Mouse (Mus musculus): ENCODE measurements around the gene Angel1. TPM values are rescaled to one million over a fixed set of nuclear protein-coding genes. Genes with fewer than 3 reads are reported as not detected.

Gene Angel1
- polyA plus RNA-seq, 1 experiment from 2014 or later: 10.0 TPM

GRCm38 (mm10) chr12:86678591-86679545 is 47.4 kb downstream of the Angel1 start, which contains the start of gene Vash1:
Vash1 (plus strand) TSS chr12:86678700.
- ATAC-seq: peak; percentile 72
- Histone ChIP-seq H3K9me3 (ENCODE audit: control insufficient read depth, low read length) (no peaks in the 10 kb centered on the region), H3K4me1 (ENCODE audit: control insufficient read depth, insufficient read depth, low read depth, low read length) (peaks cover 19% of the 10 kb centered on the region), H3K9ac (ENCODE audit: low read depth, low read length) (peak within 1 kb of the TSS; percentile 100), H3K4me2 (ENCODE audit: low read length) (peak within 1 kb of the TSS; percentile 91), H3K4me3 (ENCODE audit: low read length) (peak within 1 kb of the TSS; percentile 97), H3K27ac (ENCODE audit: low read depth, low read length) (peak within 1 kb of the TSS; percentile 98), H3K36me3 (ENCODE audit: control insufficient read depth, insufficient read depth, low read length) (no peaks in the 10 kb centered on the region), H3K27me3 (replicated peaks; ENCODE audit: control insufficient read depth, insufficient read depth, low read length) (no peaks in the 10 kb centered on the region)
- WGBS: under 1% methylated on average over 90 of the region's 94 CpGs

- H3K9me3 ChIP-seq (ENCODE audit: control insufficient read depth, low read length): no peaks in the 10 kb centered on the region
- no peak overlapping the region for H3K27ac ChIP-seq (ENCODE audit: low read depth, low read length)
- no peak overlapping the region for H3K4me3 ChIP-seq (ENCODE audit: low read length)
- H3K4me2 ChIP-seq (ENCODE audit: low read length): no peak overlapping the region
- no peaks in the 10 kb centered on the region for H3K36me3 ChIP-seq (ENCODE audit: control insufficient read depth, insufficient read depth, low read length)
- WGBS: 82% methylated on average over 5 of the region's 5 CpGs
- H3K4me1 ChIP-seq (ENCODE audit: control insufficient read depth, insufficient read depth, low read depth, low read length): no peaks in the 10 kb centered on the region
- no peak for ATAC-seq
- H3K9ac ChIP-seq (ENCODE audit: low read depth, low read length): no peak overlapping the region
- no peaks in the 10 kb centered on the region for H3K27me3 ChIP-seq (replicated peaks; ENCODE audit: control insufficient read depth, insufficient read depth, low read length)
Measured at GRCm38 (mm10) chr12:86672507-86672906, 53.8 kb downstream of the Angel1 start.

DNA sequence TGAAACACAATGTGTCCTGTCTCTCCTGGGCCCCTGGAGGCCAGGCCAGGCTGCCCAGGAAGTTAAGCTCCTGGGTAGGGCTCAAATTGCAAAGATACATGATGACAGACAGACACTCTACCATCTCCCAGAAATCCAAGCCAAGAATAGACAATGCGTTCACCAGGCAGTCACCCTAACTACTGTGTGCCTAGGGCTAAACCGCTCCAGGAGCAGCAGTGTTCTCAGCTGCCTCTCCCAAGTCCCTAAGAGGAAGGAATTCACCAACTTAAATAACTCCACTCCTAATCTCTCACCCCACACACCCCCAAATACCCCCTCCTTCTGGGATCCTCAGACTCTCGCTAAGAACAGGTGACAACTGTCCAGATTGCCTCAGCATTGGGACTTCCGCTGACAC is 54.2 kb downstream of the Angel1 start:
- ATAC-seq: no peak
- H3K9ac ChIP-seq (ENCODE audit: low read depth, low read length): no peak overlapping the region
- H3K27me3 ChIP-seq (replicated peaks; ENCODE audit: control insufficient read depth, insufficient read depth, low read length): no peaks in the 10 kb centered on the region
- no peak overlapping the region for H3K4me2 ChIP-seq (ENCODE audit: low read length)
- H3K4me1 ChIP-seq (ENCODE audit: control insufficient read depth, insufficient read depth, low read depth, low read length): no peaks in the 10 kb centered on the region
- 78% methylated on average over 4 of the region's 4 CpGs for WGBS
- no peak overlapping the region for H3K27ac ChIP-seq (ENCODE audit: low read depth, low read length)
- H3K9me3 ChIP-seq (ENCODE audit: control insufficient read depth, low read length): no peaks in the 10 kb centered on the region
- no peaks in the 10 kb centered on the region for H3K36me3 ChIP-seq (ENCODE audit: control insufficient read depth, insufficient read depth, low read length)
- no peak overlapping the region for H3K4me3 ChIP-seq (ENCODE audit: low read length)

DNA sequence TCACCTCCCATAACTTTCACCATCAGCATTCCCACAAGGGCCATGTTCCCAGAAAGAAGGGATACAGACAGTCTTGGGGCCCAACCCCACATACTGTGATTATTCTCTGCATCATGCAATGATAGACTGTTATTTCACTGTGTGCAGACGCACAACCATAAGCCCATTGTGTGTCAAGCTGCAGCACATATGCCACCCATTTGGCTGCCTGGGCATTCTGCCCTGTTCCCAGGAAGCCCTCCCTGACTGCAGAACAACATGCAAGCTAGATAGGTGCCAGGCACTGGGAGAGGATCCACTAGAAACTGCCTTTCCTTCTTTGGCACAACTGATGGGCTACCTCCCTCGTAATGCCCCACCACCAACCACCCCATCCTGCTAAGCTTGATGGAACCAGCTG is 57.9 kb downstream of the Angel1 start:
- Histone ChIP-seq H3K36me3 (ENCODE audit: control insufficient read depth, insufficient read depth, low read length) (no peaks in the 10 kb centered on the region), H3K4me2 (ENCODE audit: low read length) (no peak overlapping the region), H3K9me3 (ENCODE audit: control insufficient read depth, low read length) (0 out of 2 replicates have a peak, but pooled peaks cover 2% of the 10 kb centered on the region), H3K9ac (ENCODE audit: low read depth, low read length) (no peak overlapping the region), H3K27ac (ENCODE audit: low read depth, low read length) (no peak overlapping the region), H3K4me1 (ENCODE audit: control insufficient read depth, insufficient read depth, low read depth, low read length) (no peaks in the 10 kb centered on the region), H3K4me3 (ENCODE audit: low read length) (no peak overlapping the region), H3K27me3 (replicated peaks; ENCODE audit: control insufficient read depth, insufficient read depth, low read length) (no peaks in the 10 kb centered on the region)
- WGBS: 93% methylated on average over 2 of the region's 2 CpGs
- no peak for ATAC-seq

DNA sequence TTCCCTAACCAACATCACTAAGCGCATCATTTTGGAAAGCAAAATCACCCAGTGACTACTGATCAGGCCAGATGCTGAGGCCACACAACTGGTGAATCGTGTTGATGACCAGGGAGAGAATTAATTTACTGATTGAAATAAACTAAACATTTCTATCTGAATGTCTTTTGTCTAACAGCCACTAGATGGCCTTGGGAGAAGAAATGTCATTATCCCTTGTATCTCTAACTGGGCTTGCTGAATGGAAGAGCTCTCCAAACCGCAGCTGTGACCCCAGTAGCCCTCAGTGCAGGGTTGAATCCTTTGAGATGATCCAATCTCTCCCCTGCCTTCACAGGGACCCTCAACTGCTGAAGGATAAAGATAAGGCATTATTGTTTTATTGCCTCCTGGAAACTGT is 60.6 kb downstream of the Angel1 start:
- no peak overlapping the region for H3K9ac ChIP-seq (ENCODE audit: low read depth, low read length)
- WGBS: 61% methylated on average over 3 of the region's 3 CpGs
- no peaks in the 10 kb centered on the region for H3K36me3 ChIP-seq (ENCODE audit: control insufficient read depth, insufficient read depth, low read length)
- H3K9me3 ChIP-seq (ENCODE audit: control insufficient read depth, low read length): 0 out of 2 replicates have a peak, but pooled peaks cover 2% of the 10 kb centered on the region
- H3K27me3 ChIP-seq (replicated peaks; ENCODE audit: control insufficient read depth, insufficient read depth, low read length): no peaks in the 10 kb centered on the region
- no peak overlapping the region for H3K27ac ChIP-seq (ENCODE audit: low read depth, low read length)
- no peak overlapping the region for H3K4me3 ChIP-seq (ENCODE audit: low read length)
- H3K4me2 ChIP-seq (ENCODE audit: low read length): no peak overlapping the region
- no peak for ATAC-seq
- H3K4me1 ChIP-seq (ENCODE audit: control insufficient read depth, insufficient read depth, low read depth, low read length): no peaks in the 10 kb centered on the region

GRCm38 (mm10) chr12:86660466-86660865 is 65.8 kb downstream of the Angel1 start:
- H3K4me2 ChIP-seq (ENCODE audit: low read length): no peak overlapping the region
- WGBS: 75% methylated on average over 2 of the region's 2 CpGs
- ATAC-seq: no peak
- H3K27me3 ChIP-seq (replicated peaks; ENCODE audit: control insufficient read depth, insufficient read depth, low read length): no peaks in the 10 kb centered on the region
- H3K36me3 ChIP-seq (ENCODE audit: control insufficient read depth, insufficient read depth, low read length): no peaks in the 10 kb centered on the region
- no peak overlapping the region for H3K27ac ChIP-seq (ENCODE audit: low read depth, low read length)
- H3K9ac ChIP-seq (ENCODE audit: low read depth, low read length): no peak overlapping the region
- peaks cover 7% of the 10 kb centered on the region; the same call in 1 of the 2 replicates for H3K4me1 ChIP-seq (ENCODE audit: control insufficient read depth, insufficient read depth, low read depth, low read length)
- 0 out of 2 replicates have a peak, but pooled peaks cover 2% of the 10 kb centered on the region for H3K9me3 ChIP-seq (ENCODE audit: control insufficient read depth, low read length)
- H3K4me3 ChIP-seq (ENCODE audit: low read length): no peak overlapping the region

DNA sequence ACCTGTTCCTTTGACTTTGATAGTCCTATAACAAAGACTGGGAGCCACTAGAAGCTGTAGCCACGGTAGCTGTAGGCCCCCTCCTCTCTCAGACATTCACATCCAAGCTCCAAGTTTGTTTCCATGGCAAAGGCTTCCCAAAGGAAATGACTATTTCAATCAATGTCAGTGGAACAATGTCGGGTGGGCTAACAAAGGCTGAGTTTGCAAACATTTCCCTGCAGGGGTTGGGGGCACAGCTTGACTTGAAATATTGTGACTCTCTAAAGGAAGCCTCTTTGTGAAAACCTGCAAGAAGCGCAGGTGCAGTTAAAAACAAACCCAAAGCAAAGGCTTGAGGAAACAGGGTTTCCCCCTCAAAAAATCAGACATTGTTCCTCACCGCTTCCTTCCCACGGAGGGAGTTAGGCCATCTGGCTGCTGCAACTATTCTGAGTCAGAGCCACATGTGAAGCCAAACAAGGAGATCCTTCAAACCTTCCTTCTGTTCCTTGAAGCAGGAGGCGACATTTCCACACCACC is 66.8 kb downstream of the Angel1 start:
- Histone ChIP-seq H3K4me3 (ENCODE audit: low read length) (no peak overlapping the region), H3K9me3 (ENCODE audit: control insufficient read depth, low read length) (0 out of 2 replicates have a peak, but pooled peaks cover 2% of the 10 kb centered on the region), H3K27ac (ENCODE audit: low read depth, low read length) (peak overlapping the region; percentile 37), H3K27me3 (replicated peaks; ENCODE audit: control insufficient read depth, insufficient read depth, low read length) (no peaks in the 10 kb centered on the region), H3K4me1 (ENCODE audit: control insufficient read depth, insufficient read depth, low read depth, low read length) (peaks cover 7% of the 10 kb centered on the region; the same call in 1 of the 2 replicates), H3K9ac (ENCODE audit: low read depth, low read length) (no peak overlapping the region), H3K36me3 (ENCODE audit: control insufficient read depth, insufficient read depth, low read length) (no peaks in the 10 kb centered on the region), H3K4me2 (ENCODE audit: low read length) (no peak overlapping the region)
- 7% methylated on average over 6 of the region's 6 CpGs for WGBS
- peak; percentile 84 for ATAC-seq

DNA sequence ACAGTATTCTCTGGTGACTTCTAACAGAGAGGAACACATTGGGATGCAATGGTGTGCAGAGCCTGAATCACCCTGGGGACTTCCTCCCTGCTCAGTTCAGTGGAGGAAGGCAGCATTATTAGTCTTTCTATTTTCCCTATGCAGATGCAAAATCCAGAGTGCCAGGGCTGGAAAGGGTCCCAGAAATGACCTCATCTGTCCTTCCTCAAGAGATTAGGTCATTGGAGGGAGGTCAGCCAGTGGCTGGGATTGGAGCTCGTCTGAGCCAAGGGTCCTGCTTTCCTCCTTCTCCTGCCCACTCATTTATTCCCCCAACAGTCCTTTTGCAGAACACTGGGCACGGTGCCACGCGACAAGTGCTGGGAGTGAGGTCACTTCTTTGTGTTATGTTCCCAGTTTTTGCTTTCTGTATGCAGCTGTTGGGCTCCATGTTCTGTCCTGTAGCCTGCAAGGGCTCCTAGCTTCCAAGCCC is 73.7 kb downstream of the Angel1 start:
- 25% methylated on average over 4 of the region's 4 CpGs for WGBS
- Histone ChIP-seq H3K4me1 (ENCODE audit: control insufficient read depth, insufficient read depth, low read depth, low read length) (peaks cover 8% of the 10 kb centered on the region; the same call in 1 of the 2 replicates), H3K4me2 (ENCODE audit: low read length) (no peak overlapping the region), H3K9ac (ENCODE audit: low read depth, low read length) (no peak overlapping the region), H3K36me3 (ENCODE audit: control insufficient read depth, insufficient read depth, low read length) (no peaks in the 10 kb centered on the region), H3K4me3 (ENCODE audit: low read length) (no peak overlapping the region), H3K27me3 (replicated peaks; ENCODE audit: control insufficient read depth, insufficient read depth, low read length) (no peaks in the 10 kb centered on the region), H3K27ac (ENCODE audit: low read depth, low read length) (peak overlapping the region; percentile 36; the same call in 1 of the 2 replicates), H3K9me3 (ENCODE audit: control insufficient read depth, low read length) (no peaks in the 10 kb centered on the region)
- ATAC-seq: peak; percentile 91

- Histone ChIP-seq H3K36me3 (ENCODE audit: control insufficient read depth, insufficient read depth, low read length) (no peaks in the 10 kb centered on the region), H3K4me1 (ENCODE audit: control insufficient read depth, insufficient read depth, low read depth, low read length) (peaks cover 18% of the 10 kb centered on the region), H3K9ac (ENCODE audit: low read depth, low read length) (no peak overlapping the region), H3K27me3 (replicated peaks; ENCODE audit: control insufficient read depth, insufficient read depth, low read length) (no peaks in the 10 kb centered on the region), H3K27ac (ENCODE audit: low read depth, low read length) (no peak overlapping the region), H3K9me3 (ENCODE audit: control insufficient read depth, low read length) (no peaks in the 10 kb centered on the region), H3K4me2 (ENCODE audit: low read length) (no peak overlapping the region), H3K4me3 (ENCODE audit: low read length) (no peak overlapping the region)
- WGBS: 84% methylated on average over 8 of the region's 8 CpGs
- ATAC-seq: no peak
Measured at GRCm38 (mm10) chr12:86651301-86651860, 74.9 kb downstream of the Angel1 start.

All from hindbrain, embryonic 16.5 days (tissue).